Mouse (Mus musculus): ENCODE measurements around the gene Capn9. TPM values are rescaled to one million over a fixed set of nuclear protein-coding genes. Genes with fewer than 3 reads are reported as not detected.

Capn9 gene
- total RNA-seq, 2 experiments from 2014 or later: 0.23 to 0.59 TPM

- DNase-seq (ENCODE audit: low spot score in 2 of 2): no peak
These were observed 58.7 kb downstream of the Capn9 start for GRCm38 (mm10) chr8:124634411-124635246.

DNA sequence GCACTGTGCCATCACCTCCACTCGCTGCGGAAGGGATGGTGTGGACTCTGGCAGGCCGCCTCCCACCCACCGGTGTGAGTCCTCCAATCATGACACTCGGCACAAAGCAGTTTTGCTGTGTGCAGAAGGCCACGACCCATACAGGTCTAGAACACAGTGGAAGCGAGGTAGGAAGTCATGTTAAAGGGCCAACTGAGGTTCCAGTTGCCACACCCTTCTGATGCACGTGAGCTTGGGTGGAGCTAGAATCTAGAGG lies 59.3 kb downstream of the Capn9 start:
- DNase-seq (ENCODE audit: low spot score in 2 of 2): no peak

DNA sequence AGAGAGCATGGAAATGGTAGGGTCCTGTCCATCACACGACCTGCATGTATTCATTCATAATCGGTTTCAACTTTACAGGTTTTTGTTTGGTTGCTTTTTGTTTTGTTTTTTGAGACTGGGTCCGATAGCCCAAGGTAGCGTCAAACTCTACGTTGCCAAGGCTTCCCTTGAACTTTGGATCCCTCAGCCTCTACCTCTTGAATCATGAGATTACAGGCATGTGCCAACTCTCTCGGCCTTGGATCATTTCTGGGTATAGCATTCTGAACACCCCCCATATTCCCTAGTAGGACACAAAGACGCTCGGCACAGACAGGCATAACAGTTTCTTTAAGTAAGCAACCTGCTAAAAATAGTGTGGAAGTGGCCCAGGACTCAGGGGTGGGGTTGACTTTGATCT lies 65.7 kb downstream of the Capn9 start:
- no peak for DNase-seq (ENCODE audit: low spot score in 2 of 2)

GRCm38 (mm10) chr8:124643540-124644339 lies 67.8 kb downstream of the Capn9 start:
- no peak for DNase-seq (ENCODE audit: low spot score in 2 of 2)

DNA sequence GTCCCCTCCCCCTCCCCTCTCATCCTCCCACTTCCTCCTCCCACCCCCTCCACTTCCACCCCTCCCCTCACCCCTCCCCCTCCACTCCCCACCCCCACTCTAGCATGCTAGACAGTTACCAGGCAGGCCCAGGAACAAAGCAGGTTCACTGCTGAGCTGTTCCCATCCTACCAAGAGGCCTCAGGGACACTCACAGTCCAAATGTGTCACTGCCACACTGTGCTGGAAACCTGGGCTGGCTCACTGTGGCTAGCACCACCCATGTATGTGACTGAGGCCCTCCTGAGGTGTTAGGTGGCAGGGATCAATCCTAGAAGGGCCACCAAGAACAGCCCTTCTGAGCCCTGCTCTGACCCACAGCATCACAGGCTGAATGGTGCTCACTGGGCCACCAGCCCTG lies 72.4 kb downstream of the Capn9 start:
- DNase-seq (ENCODE audit: low spot score in 2 of 2): no peak

- DNase-seq (ENCODE audit: low spot score in 2 of 2): no peak
These were observed 75.9 kb downstream of the Capn9 start for GRCm38 (mm10) chr8:124651776-124652175.

- DNase-seq (ENCODE audit: low spot score in 2 of 2): no peak
These were observed 76.6 kb downstream of the Capn9 start for GRCm38 (mm10) chr8:124652546-124652945.

DNA sequence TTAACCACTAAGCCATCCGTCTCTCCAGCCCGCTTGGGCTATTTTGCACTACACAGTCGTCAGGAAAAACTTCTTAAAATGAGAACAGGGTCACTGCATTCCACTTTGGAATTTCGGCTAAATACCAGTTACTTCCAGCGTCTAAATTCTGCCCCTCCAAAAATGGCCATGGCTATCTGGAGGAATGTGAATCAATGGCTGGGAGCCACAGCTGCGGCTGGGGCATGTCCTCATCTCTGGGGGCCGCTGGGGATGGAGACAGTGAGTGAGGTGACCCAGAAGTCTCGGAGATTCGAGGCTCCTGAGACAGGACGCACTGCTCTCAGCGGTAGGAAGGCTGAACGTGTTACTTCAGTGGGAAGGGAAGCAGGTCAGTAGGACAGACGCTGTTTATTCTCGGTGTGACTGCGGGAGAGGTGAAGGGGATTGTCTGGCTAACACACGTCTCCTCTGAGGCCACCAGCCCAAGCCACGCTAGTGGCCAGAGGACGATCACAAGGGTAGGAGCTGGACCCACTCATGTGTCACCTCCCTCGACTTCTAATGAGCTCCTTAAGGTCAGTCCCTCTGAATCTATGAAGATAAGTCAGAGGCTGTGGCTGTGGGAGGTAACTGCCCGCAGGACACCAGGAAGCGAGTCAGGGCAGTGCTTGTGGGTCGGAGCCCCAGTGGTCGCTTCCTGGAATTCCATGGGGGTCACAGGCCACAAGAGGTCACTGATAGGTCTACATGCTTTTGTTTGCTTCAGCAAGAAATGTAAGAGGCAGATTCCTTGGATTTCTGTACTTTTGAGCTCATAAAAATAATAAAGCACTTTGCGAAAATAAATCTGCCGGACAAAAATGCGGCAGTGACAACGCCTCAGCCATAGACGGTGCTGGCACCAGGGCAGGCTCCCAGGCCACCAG lies 77.9 kb downstream of the Capn9 start:
- DNase-seq (ENCODE audit: low spot score in 2 of 2): no peak

- no peak for DNase-seq (ENCODE audit: low spot score in 2 of 2)
These were observed 82.0 kb downstream of the Capn9 start for GRCm38 (mm10) chr8:124657961-124658360.

- DNase-seq (ENCODE audit: low spot score in 2 of 2): peak; percentile 40 to 71
These were observed 82.5 kb downstream of the Capn9 start for GRCm38 (mm10) chr8:124658415-124658814.

GRCm38 (mm10) chr8:124661781-124662180 lies 85.9 kb downstream of the Capn9 start:
- DNase-seq (ENCODE audit: low spot score in 2 of 2): no peak

- DNase-seq (ENCODE audit: low spot score in 2 of 2): no peak
These were observed 86.7 kb downstream of the Capn9 start for GRCm38 (mm10) chr8:124662446-124663111.

DNA sequence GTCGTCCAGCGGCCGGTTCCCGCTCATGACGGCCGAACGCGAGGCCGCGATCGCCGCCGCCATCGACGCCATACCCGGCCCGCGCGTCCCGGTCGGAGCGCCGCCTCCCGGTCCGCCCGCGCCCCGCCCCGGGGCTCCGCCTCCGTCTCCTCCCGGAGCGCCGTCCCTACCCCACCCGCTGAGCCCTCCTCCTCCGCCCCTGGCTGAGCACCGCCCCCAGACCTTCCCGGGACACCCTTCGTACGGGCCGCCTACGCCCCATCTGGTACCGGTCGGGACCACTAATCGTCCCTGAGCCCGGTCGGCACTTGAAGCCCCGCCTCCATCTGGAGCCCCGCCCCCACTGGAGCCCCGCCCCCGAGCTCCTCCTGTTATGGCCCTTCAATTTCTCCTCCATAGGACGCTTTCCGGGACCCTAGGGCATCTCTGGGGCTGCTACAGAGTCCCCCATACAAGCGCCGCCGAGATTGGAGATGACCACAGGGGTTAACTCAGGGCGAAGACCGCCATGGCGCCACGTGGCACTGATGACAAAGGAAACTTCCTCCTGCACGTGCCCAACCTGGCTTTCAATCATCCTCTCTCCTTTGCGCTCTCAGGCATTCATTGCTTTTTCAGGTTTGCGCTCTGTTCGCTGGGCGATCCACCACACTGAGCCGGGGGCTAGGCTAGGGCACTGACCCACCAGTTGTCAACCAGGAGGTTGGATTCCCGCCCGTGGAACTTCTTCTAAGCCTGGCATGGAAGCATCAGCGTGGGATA lies 87.4 kb downstream of the Capn9 start, which contains the start of gene 2310022B05Rik:
Gene 2310022B05Rik, minus strand, starts transcription at position 258 of the 762 bp plus-strand sequence.
- DNase-seq (ENCODE audit: low spot score in 2 of 2): peak; percentile 64 to 82

GRCm38 (mm10) chr8:124663874-124664230 lies 87.9 kb downstream of the Capn9 start:
- no peak for DNase-seq (ENCODE audit: low spot score in 2 of 2)

GRCm38 (mm10) chr8:124664414-124664813 lies 88.5 kb downstream of the Capn9 start:
- no peak for DNase-seq (ENCODE audit: low spot score in 2 of 2)

Other genes with a start within 250 kb of the Capn9 start
- gene Pgbd5, start 136.5 kb upstream of the Capn9 start, total RNA-seq (2021): 1 to 10 TPM; 9.1 to 9.5 TPM
- gene Cog2, start 55.3 kb upstream of the Capn9 start, total RNA-seq (2021): 10 to 100 TPM; 51.6 to 53.8 TPM
- gene Agt, start 6.4 kb upstream of the Capn9 start, total RNA-seq (2021): 100 to 1,000 TPM in 1 of 2 experiments, 1 to 10 TPM in 1; 8.3 to 104 TPM
- 10 to 100 TPM; 75.8 to 77.2 TPM for gene 2310022B05Rik, start 87.3 kb downstream of the Capn9 start, total RNA-seq (2021)
- gene Ttc13, start 145.9 kb downstream of the Capn9 start, total RNA-seq (2021): 10 to 100 TPM; 50.1 to 53.1 TPM
- gene Arv1, start 146.0 kb downstream of the Capn9 start, total RNA-seq (2021): 10 to 100 TPM; 20.0 to 20.9 TPM
- 1 to 10 TPM; 1.5 to 1.8 TPM for gene Fam89a, start 175.7 kb downstream of the Capn9 start, total RNA-seq (2021)
- 1 to 10 TPM; 3.9 to 4.5 TPM for gene Trim67, start 217.0 kb downstream of the Capn9 start, total RNA-seq (2021)